Mouse (Mus musculus) heart, adult 2 months (tissue): ENCODE measurements around the gene 1700007K13Rik.
"Not testable (repeated sequence)": the region's sequence is repeated elsewhere in the genome, so short reads cannot be mapped to it uniquely, and the experiment has no call there.

Experiments
- CTCF ChIP-seq: fragments of 200-600 bp; IDR thresholded peaks from 2 replicates; pipeline ENCODE4 v1.8.1; 2022; ENCODE audit warnings: antibody characterized with exemption, mild to moderate bottlenecking, moderate library complexity
- EP300 ChIP-seq: fragments of 200-500 bp; IDR thresholded peaks from 2 replicates; pipeline ENCODE4 v1.6.1; 2011; ENCODE audit warnings: low read depth, low read length, control low read depth; ENCODE audit not compliant: insufficient read depth
- POLR2A ChIP-seq: fragments of 200-500 bp; IDR thresholded peaks from 2 replicates; pipeline ENCODE4 v1.6.1; 2011; ENCODE audit warnings: mild to moderate bottlenecking, low read depth, low read length, control low read depth; ENCODE audit not compliant: insufficient read depth

GRCm38 (mm10) chr2:28477993-28478392, 11.9 kb upstream of the 1700007K13Rik start:
- not testable (repeated sequence) for TF ChIP-seq POLR2A, CTCF, EP300
